In genomic region chr4:137898490-137898889, GRCm38 (mm10) we compare ENCODE assay signal across 19 mouse cellular contexts. TPM values are rescaled to one million over a fixed set of nuclear protein-coding genes. Genes with fewer than 3 reads are reported as not detected.
DNase-seq lines count a peak whose midpoint lies in the region; TF ChIP-seq lines count a peak whose summit lies in the region.
"Had no signal": no experiment of that assay in that cellular context is flagged by ENCODE, and none has a peak within 500 bp of the region (broad histone marks: within the 10 kb centered on the region; RNA-seq: fewer than 3 reads in every experiment).

No protein-coding gene starts in this region.

- DNase-seq in gastrocnemius, adult 2 months, result no peak
- no peak for DNase-seq in gastrocnemius, postnatal 10 days
- peak; percentile 12 for DNase-seq in thymus, postnatal 25 days
- DNase-seq in thymus, postnatal 36 days, result no peak
- DNase-seq in limb, embryonic 10.5 days (ENCODE audit: low spot score), result no peak
- no peak for DNase-seq in testis, postnatal 14 days (ENCODE audit: low spot score)
- DNase-seq in cerebellum, postnatal 4 days (ENCODE audit: low spot score in 2 of 2), result no peak
- DNase-seq: adrenal gland, postnatal 14 days; B cell, adult 2 months; cerebellum, adult 11-12 months; cerebellum, adult 9-10 months; cerebellum, postnatal 25 days; forebrain, postnatal 0 days; gastrocnemius, postnatal 36 days; heart, adult 11 months; heart, postnatal 10 days had no signal

- no peaks in the 10 kb centered on the region for H3K9me3 ChIP-seq in limb, embryonic 10.5 days (replicated peaks)
- H3K9me3 ChIP-seq: forebrain, embryonic 12.5 days; hindbrain, embryonic 13.5 days had no signal

- peak overlapping the region; percentile 69; the same call in 1 of the 2 replicates for H3K27ac ChIP-seq in gastrocnemius, adult 2 months
- peak overlapping the region; percentile 69 for H3K27ac ChIP-seq in limb, embryonic 10.5 days

- H3K4me3 ChIP-seq in gastrocnemius, adult 2 months, result no peak overlapping the region
- H3K4me3 ChIP-seq in limb, embryonic 10.5 days, result no peak overlapping the region
- H3K4me3 ChIP-seq: forebrain, embryonic 12.5 days; hindbrain, embryonic 13.5 days had no signal

- intact Hi-C loops in gastrocnemius, adult 2 months (cut with DNase I), result no loop called here

- H3K4me1 ChIP-seq in limb, embryonic 10.5 days, result peaks cover 70% of the 10 kb centered on the region

- no peaks in the 10 kb centered on the region for H3K36me3 ChIP-seq in limb, embryonic 10.5 days
- H3K36me3 ChIP-seq: forebrain, embryonic 12.5 days; hindbrain, embryonic 13.5 days had no signal

- no peak for TF ChIP-seq CTCF in gastrocnemius, adult 2 months (IDR thresholded peaks at IDR 0.05)

- peaks cover 7% of the 10 kb centered on the region; the same call in 1 of the 2 replicates for H3K27me3 ChIP-seq in limb, embryonic 10.5 days (ENCODE audit: low read depth, poor library complexity, severe bottlenecking)
- H3K27me3 ChIP-seq: Patski had no signal

- 87% methylated on average over 7 of the region's 7 CpGs for WGBS in limb, embryonic 10.5 days

RNA-seq across cellular contexts. Expression of gene Ece1, which starts 36.5 kb away (rescaled TPM):
- total RNA-seq in gastrocnemius, adult 2 months (2021), result 100 to 1,000 TPM in 1 of 2 experiments, 10 to 100 TPM in 1; 61.6 to 103 TPM
- 10 to 100 TPM; 51.8 to 53.6 TPM for total RNA-seq in gastrocnemius, postnatal 10 days (2021)
- 41.1 and 41.4 TPM in 2 replicates for polyA plus RNA-seq in limb, embryonic 10.5 days (2016; fragmentation: Nextera tagmentation; extraction: Ambion mirVana)
